Mouse (Mus musculus): ENCODE results near the gene Armc9.
A peak's percentile ranks its signal among the peaks of the same experiment; 100 is the strongest.

Gene Armc9

GRCm38 (mm10) chr1:86285295-86285694, 130.7 kb downstream of the Armc9 start:
- DNase-seq, result no peak

- DNase-seq, result no peak
These were observed 132.9 kb downstream of the Armc9 start for GRCm38 (mm10) chr1:86287473-86287872.

- no peak for DNase-seq
These were observed 135.9 kb downstream of the Armc9 start for GRCm38 (mm10) chr1:86290452-86290851.

GRCm38 (mm10) chr1:86293091-86293490, 138.5 kb downstream of the Armc9 start:
- no peak for DNase-seq

GRCm38 (mm10) chr1:86293868-86294267, 139.3 kb downstream of the Armc9 start:
- peak; percentile 65 for DNase-seq

- no peak for DNase-seq
These were observed 139.9 kb downstream of the Armc9 start for GRCm38 (mm10) chr1:86294472-86294871.

- no peak for DNase-seq
These were observed 145.5 kb downstream of the Armc9 start for GRCm38 (mm10) chr1:86300093-86300492.

GRCm38 (mm10) chr1:86300731-86301130, 146.2 kb downstream of the Armc9 start:
- DNase-seq, result no peak

- no peak for DNase-seq
These were observed 146.9 kb downstream of the Armc9 start for GRCm38 (mm10) chr1:86301221-86302091.

- DNase-seq, result no peak
These were observed 148.0 kb downstream of the Armc9 start, which contains the start of gene B3gnt7 for GRCm38 (mm10) chr1:86302532-86302931. TSS of gene B3gnt7 (plus strand) at chr1:86302832.

GRCm38 (mm10) chr1:86303063-86303872, 148.7 kb downstream of the Armc9 start:
- peak; percentile 87 for DNase-seq

- DNase-seq, result no peak
These were observed 149.3 kb downstream of the Armc9 start for GRCm38 (mm10) chr1:86303873-86304250.

GRCm38 (mm10) chr1:86306686-86307085, 152.1 kb downstream of the Armc9 start:
- DNase-seq, result peak; percentile 70

GRCm38 (mm10) chr1:86307177-86307762, 152.7 kb downstream of the Armc9 start:
- DNase-seq, result no peak

- DNase-seq, result no peak
These were observed 153.5 kb downstream of the Armc9 start for GRCm38 (mm10) chr1:86307871-86308641.

GRCm38 (mm10) chr1:86309270-86309833, 154.8 kb downstream of the Armc9 start:
- no peak for DNase-seq

- DNase-seq, result no peak
These were observed 156.1 kb downstream of the Armc9 start for GRCm38 (mm10) chr1:86310536-86311310.

GRCm38 (mm10) chr1:86311467-86312005, 157.0 kb downstream of the Armc9 start:
- DNase-seq, result peak; percentile 54

- no peak for DNase-seq
These were observed 157.7 kb downstream of the Armc9 start for GRCm38 (mm10) chr1:86312269-86312668.

GRCm38 (mm10) chr1:86313096-86313771, 158.7 kb downstream of the Armc9 start:
- peak; percentile 39 for DNase-seq

- peak; percentile 44 for DNase-seq
These were observed 159.2 kb downstream of the Armc9 start for GRCm38 (mm10) chr1:86313772-86314125.

Measured in kidney, postnatal 14 days (tissue).